Mouse (Mus musculus) heart, adult 2 months (tissue): ENCODE measurements around the gene B830017H08Rik. TPM values are rescaled to one million over a fixed set of nuclear protein-coding genes. Genes with fewer than 3 reads are reported as not detected.

Experiments
- DNase-seq, 2 experiments: peaks; one replicate each; pipeline ENCODE4 v3.0.0; 2021
- H3K27ac ChIP-seq: fragments of 200-600 bp; 2 replicates; pipeline ENCODE4 v1.8.1; 2022
- H3K27me3 ChIP-seq: fragments of 200-500 bp; 2 replicates; pipeline ENCODE4 v1.6.1; 2012; ENCODE audit warnings: mild to moderate bottlenecking, low read length, inconsistent platforms, mixed read lengths; ENCODE audit not compliant: control insufficient read depth, insufficient read depth
- H3K36me3 ChIP-seq: fragments of 200-500 bp; 2 replicates; pipeline ENCODE4 v1.6.1; 2012; ENCODE audit warnings: low read length, inconsistent platforms; ENCODE audit not compliant: control insufficient read depth, insufficient read depth
- H3K4me1 ChIP-seq: fragments of 200-500 bp; 2 replicates; pipeline ENCODE4 v1.6.1; 2011; ENCODE audit warnings: low read length; ENCODE audit not compliant: control insufficient read depth, insufficient read depth
- H3K4me3 ChIP-seq: fragments of 200-600 bp; 2 replicates; pipeline ENCODE4 v1.8.1; 2022
- H3K79me2 ChIP-seq: fragments of 200-500 bp; replicated peaks from 2 replicates; pipeline ENCODE4 v1.6.1; 2012; ENCODE audit warnings: mild to moderate bottlenecking, inconsistent platforms, low read length, moderate library complexity, mixed read lengths; ENCODE audit not compliant: control insufficient read depth, insufficient read depth
- H3K9ac ChIP-seq: fragments of 200-500 bp; 2 replicates; pipeline ENCODE4 v1.6.1; 2012; ENCODE audit warnings: low read depth, mild to moderate bottlenecking, control low read depth, inconsistent platforms, low read length, mixed read lengths
- CTCF ChIP-seq: fragments of 200-600 bp; IDR thresholded peaks from 2 replicates; pipeline ENCODE4 v1.8.1; 2022; ENCODE audit warnings: antibody characterized with exemption, mild to moderate bottlenecking, moderate library complexity
- EP300 ChIP-seq: fragments of 200-500 bp; IDR thresholded peaks from 2 replicates; pipeline ENCODE4 v1.6.1; 2011; ENCODE audit warnings: low read depth, low read length, control low read depth; ENCODE audit not compliant: insufficient read depth
- POLR2A ChIP-seq: fragments of 200-500 bp; IDR thresholded peaks from 2 replicates; pipeline ENCODE4 v1.6.1; 2011; ENCODE audit warnings: mild to moderate bottlenecking, low read depth, low read length, control low read depth; ENCODE audit not compliant: insufficient read depth
- whole genome bisulfite sequencing: fragments of 180-500 bp; shearing (Covaris S2); methylation state at CpG from one replicate; pipeline ENCODE4 v1.1.7; 2018; 5-methylcytosine and 5-hydroxymethylcytosine counted together
- intact Hi-C: fragments of 180-260 bp; cut with DNase I; formaldehyde crosslinking; loops from one replicate; pipeline ENCODE4 v1.15.1; 2025
- polyA plus RNA-seq: library from polyadenylated mRNA; depleted of rRNA; stranded (reverse); fragments of >200 nt; gene quantifications from 2 replicates; pipeline ENCODE4 v1.2.3, GENCODE M21; 2012
- total RNA-seq, 2 experiments: library from RNA; stranded (reverse); gene quantifications; 2 replicates each; pipeline ENCODE4 v1.2.3; 2021

The B830017H08Rik gene
- total and polyA plus RNA-seq, 3 experiments = not detected

- no peak for DNase-seq
- Histone ChIP-seq H3K27me3 (peaks cover 14% of the 10 kb centered on the region), H3K9ac (peak overlapping the region; percentile 42; the same call in 1 of the 2 replicates), H3K27ac (no peak overlapping the region), H3K79me2 (no peaks in the 10 kb centered on the region), H3K4me1 (peaks cover 6% of the 10 kb centered on the region), H3K36me3 (no peaks in the 10 kb centered on the region), H3K4me3 (peak overlapping the region; percentile 47)
- 43% methylated on average over 18 of the region's 18 CpGs for WGBS
- intact Hi-C loops = loop anchor here (2.0 kb wide), 1 partner anchor 32 kb away; no protein-coding TSS in a partner anchor
- TF ChIP-seq EP300 = no peak
- no peak for TF ChIP-seq CTCF
- TF ChIP-seq POLR2A = no peak
Observed at GRCm38 (mm10) chr16:17802456-17802838, 30.5 kb upstream of the B830017H08Rik start.

GRCm38 (mm10) chr16:17802839-17803674, 29.9 kb upstream of the B830017H08Rik start:
- WGBS = 21% methylated on average over 83 of the region's 83 CpGs
- Histone ChIP-seq H3K4me1 (peaks cover 6% of the 10 kb centered on the region), H3K27me3 (peaks cover 14% of the 10 kb centered on the region), H3K27ac (no peak overlapping the region), H3K36me3 (no peaks in the 10 kb centered on the region), H3K4me3 (peak overlapping the region; percentile 47), H3K79me2 (no peaks in the 10 kb centered on the region), H3K9ac (peak overlapping the region; percentile 45)
- peak; percentile 61 to 64 for DNase-seq
- TF ChIP-seq EP300 (no peak), POLR2A (no peak), CTCF (peak; percentile 39)
- intact Hi-C loops = loop anchor here (2.0 kb wide), 1 partner anchor 32 kb away; no protein-coding TSS in a partner anchor

GRCm38 (mm10) chr16:17803675-17804448, 29.1 kb upstream of the B830017H08Rik start:
- TF ChIP-seq CTCF (no peak), EP300 (no peak), POLR2A (no peak)
- peaks cover 14% of the 10 kb centered on the region for H3K27me3 ChIP-seq
- no peaks in the 10 kb centered on the region for H3K36me3 ChIP-seq
- intact Hi-C loops = loop anchor here (2.0 kb wide), 1 partner anchor 33 kb away; no protein-coding TSS in a partner anchor
- H3K79me2 ChIP-seq = no peaks in the 10 kb centered on the region
- peaks cover 6% of the 10 kb centered on the region for H3K4me1 ChIP-seq
- H3K4me3 ChIP-seq = peak overlapping the region; percentile 47; the same call in 1 of the 2 replicates
- 60% methylated on average over 33 of the region's 33 CpGs for WGBS
- H3K27ac ChIP-seq = no peak overlapping the region
- H3K9ac ChIP-seq = no peak overlapping the region; the same call in 1 of the 2 replicates
- no peak for DNase-seq

- no peak overlapping the region for H3K27ac ChIP-seq
- DNase-seq = peak; percentile 23 to 41
- intact Hi-C loops = no loop called here
- H3K4me1 ChIP-seq = peaks cover 8% of the 10 kb centered on the region
- no peak overlapping the region for H3K4me3 ChIP-seq
- H3K27me3 ChIP-seq = peaks cover 14% of the 10 kb centered on the region
- 37% methylated on average over 32 of the region's 33 CpGs for WGBS
- TF ChIP-seq POLR2A = no peak
- TF ChIP-seq EP300 = no peak
- no peak for TF ChIP-seq CTCF
- H3K79me2 ChIP-seq = no peaks in the 10 kb centered on the region
- no peak overlapping the region for H3K9ac ChIP-seq
- H3K36me3 ChIP-seq = no peaks in the 10 kb centered on the region
Observed at GRCm38 (mm10) chr16:17804449-17804912, 28.4 kb upstream of the B830017H08Rik start.

GRCm38 (mm10) chr16:17804982-17805381, 27.9 kb upstream of the B830017H08Rik start:
- H3K79me2 ChIP-seq = no peaks in the 10 kb centered on the region
- H3K4me1 ChIP-seq = peaks cover 8% of the 10 kb centered on the region
- intact Hi-C loops = no loop called here
- H3K27ac ChIP-seq = no peak overlapping the region
- TF ChIP-seq EP300 = no peak
- TF ChIP-seq CTCF = no peak
- TF ChIP-seq POLR2A = no peak
- 61% methylated on average over 7 of the region's 7 CpGs for WGBS
- no peaks in the 10 kb centered on the region for H3K36me3 ChIP-seq
- peaks cover 14% of the 10 kb centered on the region for H3K27me3 ChIP-seq
- no peak for DNase-seq
- no peak overlapping the region for H3K9ac ChIP-seq
- no peak overlapping the region for H3K4me3 ChIP-seq
